Mouse (Mus musculus) right cerebral cortex, adult 2 months (tissue): ENCODE results near the gene Kbtbd12.

ENCODE experiments used
- DNase-seq, 2 experiments: peaks; one replicate each; pipeline ENCODE4 v3.0.0; 2021 to 2022; ENCODE audit warnings: low spot score in 2 of 2

Gene Kbtbd12

GRCm38 (mm10) chr6:88637611-88638301, at the start of gene Kbtbd12:
Gene Kbtbd12, minus strand, starts transcription at chr6:88637950.
- DNase-seq, result no peak

- no peak for DNase-seq
Measured at GRCm38 (mm10) chr6:88683380-88684053, 45.8 kb upstream of the Kbtbd12 start.

GRCm38 (mm10) chr6:88681026-88681425, 43.3 kb upstream of the Kbtbd12 start:
- DNase-seq, result no peak

- no peak for DNase-seq
Measured at GRCm38 (mm10) chr6:88677738-88678137, 40.0 kb upstream of the Kbtbd12 start.

GRCm38 (mm10) chr6:88676753-88677736, 39.3 kb upstream of the Kbtbd12 start:
- DNase-seq, result no peak

- no peak for DNase-seq
Measured at GRCm38 (mm10) chr6:88675815-88676214, 38.1 kb upstream of the Kbtbd12 start.

GRCm38 (mm10) chr6:88662284-88662683, 24.5 kb upstream of the Kbtbd12 start:
- DNase-seq, result no peak

GRCm38 (mm10) chr6:88661696-88662095, 23.9 kb upstream of the Kbtbd12 start:
- DNase-seq, result no peak

GRCm38 (mm10) chr6:88647564-88648295, 10.0 kb upstream of the Kbtbd12 start:
- DNase-seq, result peak in 1 of 2 experiments; percentile 15

- no peak for DNase-seq
Measured at GRCm38 (mm10) chr6:88644786-88645185, 7.0 kb upstream of the Kbtbd12 start.

GRCm38 (mm10) chr6:88641346-88641920, 3.7 kb upstream of the Kbtbd12 start:
- no peak for DNase-seq

GRCm38 (mm10) chr6:88640331-88640730, 2.6 kb upstream of the Kbtbd12 start:
- no peak for DNase-seq

- DNase-seq, result peak; percentile 39 to 68
Measured at GRCm38 (mm10) chr6:88639921-88640320, 2.2 kb upstream of the Kbtbd12 start.

- no peak for DNase-seq
Measured at GRCm38 (mm10) chr6:88639372-88639920, 1.7 kb upstream of the Kbtbd12 start.

GRCm38 (mm10) chr6:88638917-88639316, 1.2 kb upstream of the Kbtbd12 start:
- DNase-seq, result no peak

GRCm38 (mm10) chr6:88635881-88636754, 1.6 kb downstream of the Kbtbd12 start:
- DNase-seq, result no peak

- DNase-seq, result no peak
Measured at GRCm38 (mm10) chr6:88631293-88631692, 6.5 kb downstream of the Kbtbd12 start.

- DNase-seq, result no peak
Measured at GRCm38 (mm10) chr6:88630560-88630959, 7.2 kb downstream of the Kbtbd12 start.

- no peak for DNase-seq
Measured at GRCm38 (mm10) chr6:88629821-88630220, 7.9 kb downstream of the Kbtbd12 start.

- peak; percentile 40 to 60 for DNase-seq
Measured at GRCm38 (mm10) chr6:88627317-88627811, 10.4 kb downstream of the Kbtbd12 start.
